Mouse (Mus musculus): Measurements from ENCODE around the gene Fads1.

Fads1 gene

GRCm38 (mm10) chr19:10213796-10214471 lies 31.2 kb downstream of the Fads1 start:
- peak; percentile 82 for DNase-seq (ENCODE audit: low spot score)

GRCm38 (mm10) chr19:10216101-10216500 lies 33.4 kb downstream of the Fads1 start:
- no peak for DNase-seq (ENCODE audit: low spot score)

- peak; percentile 61 for DNase-seq (ENCODE audit: low spot score)
These were observed 36.4 kb downstream of the Fads1 start for GRCm38 (mm10) chr19:10219108-10219507.

DNA sequence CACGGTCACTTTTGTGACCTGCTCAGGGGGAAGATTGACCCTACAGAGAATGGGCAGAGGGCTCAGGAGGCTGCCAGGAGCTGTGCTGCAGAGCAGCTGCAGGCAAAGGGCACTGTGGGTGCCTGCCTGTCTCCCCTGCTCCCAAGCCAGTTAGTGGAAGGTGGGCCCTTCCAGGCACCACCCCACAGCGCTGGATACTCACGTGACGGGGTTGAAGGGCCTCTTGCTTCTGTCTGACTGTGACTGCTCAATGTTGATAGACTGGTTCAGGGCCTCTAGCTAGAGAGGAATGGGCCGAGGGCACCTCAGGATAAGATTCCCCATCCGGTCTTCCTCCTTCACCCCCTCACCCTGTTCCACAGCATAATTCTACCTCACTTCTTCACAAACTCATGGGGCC lies 36.9 kb downstream of the Fads1 start:
- DNase-seq (ENCODE audit: low spot score): no peak

DNA sequence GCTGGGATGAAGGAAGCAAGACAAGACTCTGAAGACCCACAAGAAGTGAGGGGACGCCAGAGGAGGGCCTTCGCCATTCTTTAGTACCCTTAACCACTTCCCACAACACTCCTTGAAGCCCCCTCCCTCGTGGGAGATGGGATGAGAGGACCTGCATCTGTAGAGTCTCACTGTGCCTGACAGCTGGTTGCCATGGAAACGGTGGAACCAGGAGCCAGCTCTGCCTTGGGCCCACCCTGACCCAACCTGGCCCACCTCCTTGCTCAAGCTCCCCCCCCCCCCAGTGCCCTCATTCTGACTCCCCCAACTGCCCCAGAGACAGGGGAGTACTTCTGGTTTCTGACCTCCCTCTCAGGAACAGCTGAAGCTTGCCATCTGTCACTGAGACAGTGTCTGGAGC lies 38.9 kb downstream of the Fads1 start:
- DNase-seq (ENCODE audit: low spot score): no peak

DNA sequence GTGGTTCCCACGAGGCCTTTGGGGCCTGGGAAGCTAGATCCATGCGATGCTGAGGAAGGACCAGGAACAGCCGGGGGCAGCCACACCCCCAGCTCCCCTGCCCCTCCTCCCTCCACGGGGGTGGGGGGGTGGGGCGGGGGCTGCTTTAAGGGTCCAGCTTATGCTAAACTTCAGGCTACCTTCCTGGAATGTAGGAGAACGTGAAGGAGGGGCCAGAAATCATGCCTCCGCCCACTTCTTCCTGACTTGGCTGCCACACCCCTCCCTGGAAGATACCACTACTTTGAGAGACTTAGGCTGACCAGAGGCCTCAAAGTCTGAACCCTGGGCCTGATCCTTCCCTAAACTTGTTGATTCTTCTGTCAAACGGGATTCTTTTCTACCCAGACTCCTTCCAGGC lies 40.0 kb downstream of the Fads1 start:
- no peak for DNase-seq (ENCODE audit: low spot score)

DNA sequence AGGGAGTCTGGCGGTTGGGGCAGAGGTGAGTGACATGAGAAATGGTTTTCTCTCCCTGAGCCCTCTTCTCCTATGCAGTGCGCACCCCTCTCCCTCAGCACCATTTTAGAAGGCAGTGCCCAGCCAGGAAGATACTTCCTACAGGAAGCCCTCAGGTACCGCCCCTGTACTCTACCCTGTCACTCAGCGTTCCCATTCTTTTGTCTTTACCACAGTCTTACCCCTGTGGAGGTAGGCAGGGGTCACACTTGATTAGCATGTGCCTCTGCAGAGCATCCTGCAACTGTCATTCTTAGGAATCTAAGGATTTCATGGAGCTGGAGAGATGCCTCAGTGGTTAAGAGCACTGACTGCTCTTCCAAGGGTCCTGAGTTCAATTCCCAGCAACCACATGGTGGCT lies 40.9 kb downstream of the Fads1 start:
- DNase-seq (ENCODE audit: low spot score): no peak

- DNase-seq (ENCODE audit: low spot score): no peak
These were observed 42.2 kb downstream of the Fads1 start for GRCm38 (mm10) chr19:10224637-10225453.

- no peak for DNase-seq (ENCODE audit: low spot score)
These were observed 43.1 kb downstream of the Fads1 start for GRCm38 (mm10) chr19:10225767-10226166.

DNA sequence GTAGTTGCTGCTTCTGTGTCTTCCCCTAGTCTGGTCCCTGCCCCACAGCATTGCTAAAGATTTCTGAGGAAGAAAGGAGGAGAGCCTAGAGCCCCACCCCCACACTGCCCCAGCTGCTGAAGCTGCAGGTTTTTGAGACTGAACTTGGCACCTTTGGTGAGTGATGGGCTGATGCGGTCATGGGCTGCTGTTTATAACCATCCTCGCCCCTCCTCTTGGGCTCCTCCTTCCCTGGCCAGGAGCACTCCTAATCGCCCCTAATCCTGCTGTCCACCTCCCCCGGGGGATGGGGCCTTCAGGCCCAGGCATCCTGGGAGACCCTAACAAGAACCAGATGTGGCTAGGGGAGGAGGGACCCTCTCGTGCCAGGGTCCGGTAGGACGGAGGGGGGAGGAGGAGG lies 48.3 kb downstream of the Fads1 start:
- DNase-seq (ENCODE audit: low spot score): no peak

DNA sequence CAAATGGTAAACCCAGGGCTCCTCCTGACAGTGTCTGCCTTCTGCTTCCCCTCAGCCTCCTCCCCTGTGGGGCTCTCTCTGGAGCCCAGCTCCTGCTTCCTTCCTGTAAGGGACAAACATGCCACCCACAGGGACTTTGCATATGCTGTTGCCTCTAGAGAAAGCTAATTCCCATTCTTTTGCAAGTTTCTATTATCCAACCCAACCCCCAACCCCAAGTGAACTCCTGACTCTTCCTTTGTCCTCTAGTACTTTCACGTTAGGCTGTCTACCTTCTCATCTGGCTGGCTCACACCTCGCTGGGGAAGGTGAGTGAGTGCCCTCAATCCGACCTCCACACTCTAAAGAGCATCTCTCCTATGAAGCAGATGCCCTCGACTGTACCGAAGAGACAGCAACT lies 49.2 kb downstream of the Fads1 start:
- DNase-seq (ENCODE audit: low spot score): no peak

- DNase-seq (ENCODE audit: low spot score): no peak
These were observed 49.8 kb downstream of the Fads1 start for GRCm38 (mm10) chr19:10232327-10233017.

DNA sequence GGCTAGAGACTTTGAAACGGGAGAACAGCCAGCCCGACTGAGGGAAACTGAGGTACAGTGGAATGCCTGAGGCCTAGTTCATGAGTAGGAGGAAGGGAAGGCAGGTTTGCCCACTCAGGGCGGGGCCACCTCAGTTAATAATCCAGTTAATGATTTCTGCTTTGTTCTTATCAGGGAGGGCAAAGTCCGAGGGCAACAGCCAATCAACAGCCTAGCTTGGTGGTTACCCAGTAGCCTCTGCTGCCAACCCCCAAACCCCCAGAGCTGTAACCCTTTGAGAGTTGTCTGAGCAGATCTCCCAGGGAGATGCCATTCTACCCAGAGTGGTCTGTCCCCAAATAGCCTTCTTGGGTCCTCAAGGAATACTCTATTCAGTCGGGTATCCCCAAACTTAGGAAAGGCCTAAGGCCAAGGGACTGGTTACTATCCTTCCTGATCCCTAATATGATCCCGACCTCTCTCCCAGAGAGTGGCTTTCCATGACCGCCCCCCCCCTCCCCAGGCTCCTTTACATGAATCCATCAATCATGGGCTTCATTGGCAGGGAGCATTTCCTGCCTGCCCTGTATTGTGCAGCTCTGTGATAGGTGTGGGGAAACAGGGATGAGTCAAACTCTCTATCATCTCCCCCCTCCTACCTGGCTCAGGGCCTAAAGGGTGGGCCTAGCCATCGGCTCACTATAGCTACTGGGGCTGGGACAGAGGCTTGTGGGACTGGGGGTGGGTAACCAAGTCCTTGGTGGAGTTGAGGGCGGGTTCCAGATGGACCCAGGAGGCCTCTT lies 53.3 kb downstream of the Fads1 start:
- no peak for DNase-seq (ENCODE audit: low spot score)

GRCm38 (mm10) chr19:10238477-10238876 lies 55.8 kb downstream of the Fads1 start:
- DNase-seq (ENCODE audit: low spot score): no peak

GRCm38 (mm10) chr19:10239419-10239818 lies 56.7 kb downstream of the Fads1 start:
- no peak for DNase-seq (ENCODE audit: low spot score)

DNA sequence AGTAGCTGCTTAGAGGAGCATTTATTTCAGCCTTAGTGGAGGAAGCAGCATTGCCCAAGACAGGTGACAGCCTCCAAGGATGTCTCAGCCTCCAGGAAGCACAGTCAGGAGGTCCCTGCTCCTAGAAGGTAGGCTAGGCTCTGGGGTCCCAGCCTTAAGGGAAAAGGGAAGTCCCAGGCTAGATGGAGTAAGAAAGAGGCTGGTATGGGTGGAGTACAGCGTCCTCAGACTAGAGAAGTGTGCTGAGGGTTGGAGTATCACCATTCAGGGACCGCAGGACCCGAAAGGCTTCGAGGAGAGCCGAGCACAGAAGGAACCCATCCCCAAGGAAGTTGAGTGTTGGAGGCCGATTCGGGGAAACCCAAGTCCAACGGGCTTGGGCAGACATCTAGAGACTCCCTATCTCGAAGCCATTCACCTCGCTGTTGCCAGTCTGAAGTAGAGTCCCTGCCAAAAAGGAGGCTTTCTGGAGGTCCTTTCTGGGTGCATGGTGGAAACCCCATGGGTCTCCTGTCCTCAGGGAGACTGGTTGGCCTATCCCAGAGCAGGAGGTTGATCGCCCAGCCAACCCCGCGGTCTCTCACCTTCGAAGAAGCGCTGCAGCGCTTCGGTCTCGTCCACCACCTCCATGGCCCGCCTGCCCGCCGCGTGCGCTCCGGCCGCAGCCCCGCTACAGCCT lies 57.4 kb downstream of the Fads1 start:
- DNase-seq (ENCODE audit: low spot score): no peak

GRCm38 (mm10) chr19:10240654-10241305 lies 58.1 kb downstream of the Fads1 start, which contains the start of gene Myrf:
Gene Myrf (minus strand): TSS chr19:10240748.
- DNase-seq (ENCODE audit: low spot score): no peak

- no peak for DNase-seq (ENCODE audit: low spot score)
These were observed 60.2 kb downstream of the Fads1 start for GRCm38 (mm10) chr19:10242916-10243315.

- DNase-seq (ENCODE audit: low spot score): peak; percentile 74
These were observed 61.5 kb downstream of the Fads1 start for GRCm38 (mm10) chr19:10244183-10244582.
